Mouse (Mus musculus) spleen, postnatal 14 days (tissue): ENCODE results near the gene Pip5k1c.
A peak's percentile ranks its signal among the peaks of the same experiment; 100 is the strongest.

Source experiments
- DNase-seq, 2 experiments: peaks; one replicate each; pipeline ENCODE4 v3.0.0; 2021 to 2022; ENCODE audit warnings: low spot score in 2 of 2

The Pip5k1c gene

GRCm38 (mm10) chr10:81323141-81323775 lies 30.5 kb downstream of the Pip5k1c start:
- no peak for DNase-seq

GRCm38 (mm10) chr10:81323791-81324530 lies 31.2 kb downstream of the Pip5k1c start:
- DNase-seq: no peak

GRCm38 (mm10) chr10:81325176-81325575 lies 32.4 kb downstream of the Pip5k1c start:
- no peak for DNase-seq

GRCm38 (mm10) chr10:81325781-81326180 lies 33.0 kb downstream of the Pip5k1c start:
- DNase-seq: no peak

GRCm38 (mm10) chr10:81326858-81327257 lies 34.1 kb downstream of the Pip5k1c start:
- DNase-seq: no peak

- no peak for DNase-seq
These were observed 35.2 kb downstream of the Pip5k1c start for GRCm38 (mm10) chr10:81327959-81328358.

- no peak for DNase-seq
These were observed 35.6 kb downstream of the Pip5k1c start, which contains the start of gene Tbxa2r for GRCm38 (mm10) chr10:81328386-81328785. Gene Tbxa2r (plus strand): TSS chr10:81328731.

GRCm38 (mm10) chr10:81329194-81329975 lies 36.6 kb downstream of the Pip5k1c start:
- DNase-seq: peak in 1 of 2 experiments; percentile 36

GRCm38 (mm10) chr10:81330007-81330406 lies 37.2 kb downstream of the Pip5k1c start:
- no peak for DNase-seq

- no peak for DNase-seq
These were observed 39.5 kb downstream of the Pip5k1c start for GRCm38 (mm10) chr10:81332277-81332676.

GRCm38 (mm10) chr10:81334324-81334723 lies 41.6 kb downstream of the Pip5k1c start:
- DNase-seq: no peak

GRCm38 (mm10) chr10:81335393-81336340 lies 42.9 kb downstream of the Pip5k1c start:
- DNase-seq: no peak

GRCm38 (mm10) chr10:81336558-81336957 lies 43.8 kb downstream of the Pip5k1c start:
- no peak for DNase-seq

GRCm38 (mm10) chr10:81340551-81341332 lies 48.0 kb downstream of the Pip5k1c start:
- no peak for DNase-seq

- peak in 1 of 2 experiments; percentile 74 for DNase-seq
These were observed 48.7 kb downstream of the Pip5k1c start for GRCm38 (mm10) chr10:81341333-81341949.

GRCm38 (mm10) chr10:81342686-81343505 lies 50.1 kb downstream of the Pip5k1c start, which contains the start of gene Gipc3:
Gene Gipc3 (minus strand): TSS chr10:81343266.
- no peak for DNase-seq

- no peak for DNase-seq
These were observed 51.8 kb downstream of the Pip5k1c start for GRCm38 (mm10) chr10:81344421-81345161.

- DNase-seq: no peak
These were observed 52.4 kb downstream of the Pip5k1c start for GRCm38 (mm10) chr10:81345162-81345534.
